Mouse (Mus musculus): ENCODE results near the gene Gnaz.
"Not testable (repeated sequence)": the region's sequence is repeated elsewhere in the genome, so short reads cannot be mapped to it uniquely, and the experiment has no call there.

DNA sequence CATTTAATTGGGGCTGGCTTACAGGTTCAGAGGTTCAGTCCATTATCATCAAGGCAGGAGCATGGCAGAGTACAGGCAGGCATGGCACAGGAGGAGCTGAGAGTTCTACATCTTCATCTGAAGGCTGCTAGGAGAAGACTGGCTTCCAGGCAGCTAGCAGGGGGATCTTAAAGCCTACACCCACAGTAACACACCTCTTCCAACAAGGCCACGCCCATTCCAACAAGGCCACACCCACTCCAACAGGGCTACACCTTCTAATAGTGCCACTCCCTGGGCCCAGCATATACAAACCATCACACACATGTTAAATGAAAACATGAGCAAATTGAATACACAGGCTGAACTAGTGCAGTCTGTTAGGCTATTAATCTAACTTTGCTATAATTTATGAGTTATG lies 75.1 kb downstream of the Gnaz start:
- TF ChIP-seq CTCF, EP300 (IDR thresholded peaks at IDR 0.05): not testable (repeated sequence)

All from lung, postnatal 0 days (tissue).